ENCODE assay signal across 19 mouse cellular contexts in genomic region chr3:83039666-83040065, GRCm38 (mm10). TPM values are rescaled to one million over a fixed set of nuclear protein-coding genes. Genes with fewer than 3 reads are reported as not detected.
"Had no signal": no experiment of that assay in that cellular context is flagged by ENCODE, and none has a peak within 500 bp of the region (broad histone marks: within the 10 kb centered on the region; RNA-seq: fewer than 3 reads in every experiment).

No protein-coding gene starts in this region.

- H3K4me1 ChIP-seq: hindbrain, embryonic 15.5 days; limb, embryonic 13.5 days; midbrain, embryonic 10.5 days; neural tube, embryonic 13.5 days had no signal

- H3K9me3 ChIP-seq: hindbrain, embryonic 15.5 days; limb, embryonic 13.5 days; midbrain, embryonic 10.5 days; neural tube, embryonic 13.5 days had no signal

- H3K36me3 ChIP-seq: hindbrain, embryonic 15.5 days; limb, embryonic 13.5 days; midbrain, embryonic 10.5 days; neural tube, embryonic 13.5 days had no signal

- H3K9ac ChIP-seq: hindbrain, embryonic 15.5 days; limb, embryonic 13.5 days; neural tube, embryonic 13.5 days had no signal

- H3K27me3 ChIP-seq: hindbrain, embryonic 15.5 days; limb, embryonic 13.5 days; neural tube, embryonic 13.5 days had no signal

- ATAC-seq: lung, postnatal 0 days; midbrain, embryonic 16.5 days had no signal

- H3K4me2 ChIP-seq: hindbrain, embryonic 15.5 days; limb, embryonic 13.5 days; neural tube, embryonic 13.5 days had no signal

- DNase-seq: kidney, adult 18-20 months; kidney, postnatal 25 days; layer of hippocampus, adult 9-11 months; left cerebral cortex, postnatal 4 days; lung, adult 2 months; lung, postnatal 36 days; right cerebral cortex, postnatal 14 days; thymus, adult 18-20 months; thymus, postnatal 25 days had no signal

- H3K27ac ChIP-seq: hindbrain, embryonic 15.5 days; limb, embryonic 13.5 days; midbrain, embryonic 10.5 days; neural tube, embryonic 13.5 days had no signal

- H3K4me3 ChIP-seq: hindbrain, embryonic 15.5 days; limb, embryonic 13.5 days; midbrain, embryonic 10.5 days; neural tube, embryonic 13.5 days had no signal

RNA-seq across cellular contexts. Expression of gene Fgb, which starts 10.0 kb away (rescaled TPM):
- total RNA-seq: layer of hippocampus, adult 18-20 months; left cerebral cortex, postnatal 4 days; megakaryocyte, adult 5-6 weeks had no signal
- polyA plus RNA-seq: limb, embryonic 13.5 days; midbrain, embryonic 10.5 days; midbrain, embryonic 16.5 days; spleen, adult 2 months had no signal

RNA-seq across cellular contexts. Expression of gene Fga, which starts 13.8 kb away (rescaled TPM):
- total RNA-seq: layer of hippocampus, adult 18-20 months; left cerebral cortex, postnatal 4 days; megakaryocyte, adult 5-6 weeks had no signal
- polyA plus RNA-seq: midbrain, embryonic 10.5 days; midbrain, embryonic 16.5 days; urinary bladder, adult 2 months had no signal

RNA-seq across cellular contexts. Expression of gene Fgg, which starts 32.1 kb away (rescaled TPM):
- total RNA-seq: left cerebral cortex, postnatal 4 days; megakaryocyte, adult 5-6 weeks had no signal
- polyA plus RNA-seq: midbrain, embryonic 16.5 days; neural tube, embryonic 13.5 days; urinary bladder, adult 2 months had no signal
